20 mouse cellular contexts compared by ENCODE assay signal in genomic region chr8:91538109-91538508, GRCm38 (mm10).
A peak's percentile ranks its signal among the peaks of the same experiment; 100 is the strongest.
DNase-seq lines count a peak whose midpoint lies in the region; ATAC-seq and TF ChIP-seq lines count a peak whose summit lies in the region.
"Had no signal": no experiment of that assay in that cellular context is flagged by ENCODE, and none has a peak within 500 bp of the region (broad histone marks: within the 10 kb centered on the region; RNA-seq: fewer than 3 reads in every experiment).

No protein-coding gene starts in this region.

- TF ChIP-seq POLR2A in kidney, adult 2 months (IDR thresholded peaks at IDR 0.05; ENCODE audit: low read depth, low read length), result no peak

- H3K27me3 ChIP-seq in kidney, adult 2 months (replicated peaks; ENCODE audit: control insufficient read depth, insufficient read depth, low read length), result no peaks in the 10 kb centered on the region
- no peaks in the 10 kb centered on the region for H3K27me3 ChIP-seq in lung, embryonic 15.5 days
- H3K27me3 ChIP-seq in lung, postnatal 0 days (replicated peaks; ENCODE audit: insufficient read depth, low read length), result no peaks in the 10 kb centered on the region
- H3K27me3 ChIP-seq in embryonic facial prominence, embryonic 15.5 days, result no peaks in the 10 kb centered on the region
- H3K27me3 ChIP-seq: heart, embryonic 13.5 days had no signal

- peaks cover 17% of the 10 kb centered on the region; the same call in 1 of the 2 replicates for H3K4me1 ChIP-seq in kidney, adult 2 months (ENCODE audit: control insufficient read depth, insufficient read depth, low read length)
- peaks cover 32% of the 10 kb centered on the region for H3K4me1 ChIP-seq in lung, embryonic 15.5 days
- H3K4me1 ChIP-seq in lung, postnatal 0 days (ENCODE audit: insufficient read depth, low read depth, low read length), result no peaks in the 10 kb centered on the region
- peaks cover 37% of the 10 kb centered on the region for H3K4me1 ChIP-seq in embryonic facial prominence, embryonic 15.5 days

- H3K4me3 ChIP-seq in kidney, adult 2 months (ENCODE audit: insufficient read depth, low read depth, low read length), result no peak overlapping the region
- no peak overlapping the region for H3K4me3 ChIP-seq in lung, embryonic 15.5 days
- no peak overlapping the region for H3K4me3 ChIP-seq in lung, postnatal 0 days (ENCODE audit: low read depth, low read length)
- H3K4me3 ChIP-seq in embryonic facial prominence, embryonic 15.5 days (replicated peaks), result no peak overlapping the region
- H3K4me3 ChIP-seq: heart, embryonic 13.5 days; left cerebral cortex, adult 2 months; limb, embryonic 10.5 days had no signal

- H3K9ac ChIP-seq in lung, embryonic 15.5 days, result no peak overlapping the region
- H3K9ac ChIP-seq in lung, postnatal 0 days (replicated peaks; ENCODE audit: low read depth), result no peak overlapping the region
- no peak overlapping the region for H3K9ac ChIP-seq in embryonic facial prominence, embryonic 15.5 days
- H3K9ac ChIP-seq: heart, embryonic 13.5 days; hindbrain, embryonic 14.5 days; liver, embryonic 14.5 days had no signal

- TF ChIP-seq EP300 in lung, postnatal 0 days (IDR thresholded peaks at IDR 0.05), result no peak

- H3K4me2 ChIP-seq in lung, embryonic 15.5 days, result no peak overlapping the region
- H3K4me2 ChIP-seq in lung, postnatal 0 days (replicated peaks; ENCODE audit: low read depth, low read length), result no peak overlapping the region
- H3K4me2 ChIP-seq in embryonic facial prominence, embryonic 15.5 days (replicated peaks), result no peak overlapping the region
- H3K4me2 ChIP-seq: heart, embryonic 13.5 days; hindbrain, embryonic 14.5 days; midbrain, embryonic 11.5 days had no signal

- WGBS in kidney, adult 2 months, result 46% methylated on average over 9 of the region's 9 CpGs
- WGBS in lung, embryonic 15.5 days, result 54% methylated on average over 9 of the region's 9 CpGs
- WGBS in lung, postnatal 0 days, result 52% methylated on average over 9 of the region's 9 CpGs
- 64% methylated on average over 9 of the region's 9 CpGs for WGBS in embryonic facial prominence, embryonic 15.5 days

- peak overlapping the region; percentile 42; the same call in 1 of the 2 replicates for H3K27ac ChIP-seq in kidney, adult 2 months (ENCODE audit: insufficient read depth, low read depth, low read length)
- no peak overlapping the region for H3K27ac ChIP-seq in lung, embryonic 15.5 days
- no peak overlapping the region for H3K27ac ChIP-seq in lung, postnatal 0 days (ENCODE audit: low read length)
- 0 out of 2 replicates have a peak overlapping the region, but pooled peaks have one; percentile 11 for H3K27ac ChIP-seq in embryonic facial prominence, embryonic 15.5 days (replicated peaks)
- H3K27ac ChIP-seq: heart, embryonic 13.5 days; hindbrain, embryonic 14.5 days; left cerebral cortex, adult 2 months; limb, embryonic 10.5 days; liver, embryonic 14.5 days; macrophage had no signal

- peak; percentile 71 for DNase-seq in kidney, adult 2 months
- DNase-seq in kidney, postnatal 14 days, result no peak
- no peak for DNase-seq in lung, postnatal 0 days (ENCODE audit: low spot score)
- DNase-seq in ovary, adult 18-20 months (ENCODE audit: low spot score), result no peak
- DNase-seq: adrenal gland, adult 2 months; cerebellum, adult 8-10 months; heart, adult 11 months; layer of hippocampus, adult 9-11 months; right cerebral cortex, adult 18-20 months had no signal

- no peaks in the 10 kb centered on the region for H3K9me3 ChIP-seq in lung, embryonic 15.5 days
- no peaks in the 10 kb centered on the region for H3K9me3 ChIP-seq in lung, postnatal 0 days (ENCODE audit: low read length)
- H3K9me3 ChIP-seq in embryonic facial prominence, embryonic 15.5 days (replicated peaks), result no peaks in the 10 kb centered on the region
- H3K9me3 ChIP-seq: heart, embryonic 13.5 days; limb, embryonic 10.5 days had no signal

- no peak for TF ChIP-seq CTCF in kidney, adult 2 months (conservative IDR thresholded peaks at IDR 0.05; ENCODE audit: insufficient read depth, insufficient read length, low read depth, low read length)
- no peak for TF ChIP-seq CTCF in lung, postnatal 0 days (IDR thresholded peaks at IDR 0.05)

- peak; percentile 19; the same call in 1 of the 2 replicates for ATAC-seq in lung, embryonic 15.5 days (ENCODE audit: borderline replicate concordance, extremely low read depth, low FRiP score, low TSS enrichment)
- ATAC-seq in lung, postnatal 0 days, result no peak
- no peak for ATAC-seq in embryonic facial prominence, embryonic 15.5 days (ENCODE audit: insufficient number of reproducible peaks, low FRiP score, low TSS enrichment, low read depth)
- peak; percentile 14 for ATAC-seq in megakaryocyte progenitor cell, adult 5-6 weeks (replicated peaks; ENCODE audit: poor library complexity)
- ATAC-seq: intestine, postnatal 0 days had no signal

- no peaks in the 10 kb centered on the region for H3K36me3 ChIP-seq in kidney, adult 2 months (ENCODE audit: control insufficient read depth, insufficient read depth, low read length)
- H3K36me3 ChIP-seq in lung, embryonic 15.5 days, result no peaks in the 10 kb centered on the region
- no peaks in the 10 kb centered on the region for H3K36me3 ChIP-seq in lung, postnatal 0 days (ENCODE audit: insufficient read depth, low read length)
- H3K36me3 ChIP-seq in embryonic facial prominence, embryonic 15.5 days, result peaks cover 5% of the 10 kb centered on the region; the same call in 1 of the 2 replicates
- H3K36me3 ChIP-seq: heart, embryonic 13.5 days; limb, embryonic 10.5 days had no signal

Comparison
In these comparisons a context has a peak if more than half of its experiments do, and no peak if none do; other contexts are left out.
1. ATAC-seq: peak in lung, embryonic 15.5 days (single experiment) and megakaryocyte progenitor cell, adult 5-6 weeks (single experiment); none in lung, postnatal 0 days (single experiment) and embryonic facial prominence, embryonic 15.5 days (single experiment).
2. H3K27ac ChIP-seq: peak in kidney, adult 2 months (single experiment) and embryonic facial prominence, embryonic 15.5 days (single experiment); none in lung, embryonic 15.5 days (single experiment) and lung, postnatal 0 days (single experiment).